Mouse (Mus musculus): ENCODE measurements around the gene Gm38100. TPM values are rescaled to one million over a fixed set of nuclear protein-coding genes. Genes with fewer than 3 reads are reported as not detected.

Gm38100 gene
- total RNA-seq, 2 experiments from 2014 or later, result not detected

DNA sequence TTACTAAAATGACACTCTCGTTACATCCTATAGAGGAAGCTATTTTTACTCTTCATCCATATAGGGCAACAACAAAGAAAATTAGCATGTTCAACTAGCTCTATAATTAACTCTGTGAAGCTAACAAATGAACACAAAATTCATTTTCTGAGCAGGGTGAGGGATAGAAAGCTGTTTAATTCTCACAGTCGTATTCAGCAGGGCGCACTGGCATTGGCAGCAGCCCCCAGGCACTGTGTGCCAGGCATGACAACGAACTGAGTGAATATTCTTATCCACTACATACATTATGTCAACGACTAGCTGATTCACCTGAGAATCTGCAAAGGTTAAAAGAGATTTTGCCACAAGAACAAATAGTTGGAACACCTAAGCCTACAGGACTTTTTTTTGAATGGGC lies 50.6 kb downstream of the Gm38100 start:
- no peak for DNase-seq

Other genes starting within 250 kb of the Gm38100 start
- 1 to 10 TPM; 4.2 TPM for gene Opn3, start 227.6 kb upstream of the Gm38100 start, total RNA-seq (2021)
- gene Chml, start 227.4 kb upstream of the Gm38100 start, total RNA-seq (2021), result 10 to 100 TPM in 1 of 2 experiments, 1 to 10 TPM in 1; 7.2 to 12.5 TPM
- not detected for gene Wdr64, start 221.7 kb upstream of the Gm38100 start, total RNA-seq (2021)
- gene Exo1, start 39.7 kb upstream of the Gm38100 start, total RNA-seq (2021), result under 1 TPM; 0.42 to 0.46 TPM
- gene Rbm8a2, start 58.8 kb downstream of the Gm38100 start, total RNA-seq (2021), result not detected

Data from heart, adult 18-20 months (tissue).